Mouse (Mus musculus) left cerebral cortex, postnatal 14 days (tissue): ENCODE results near the gene Atrnl1. TPM values are rescaled to one million over a fixed set of nuclear protein-coding genes. Genes with fewer than 3 reads are reported as not detected.
"Not testable (repeated sequence)": the region's sequence is repeated elsewhere in the genome, so short reads cannot be mapped to it uniquely, and the experiment has no call there.

Experiments used
- DNase-seq, 2 experiments: peaks; one replicate each; pipeline ENCODE4 v3.0.0; 2021 to 2022; ENCODE audit warnings: low spot score in 2 of 2, mixed read lengths in 1 of 2
- intact Hi-C: fragments of 180-260 bp; cut with DNase I; formaldehyde crosslinking; loops from one replicate; pipeline ENCODE4 v1.15.1; 2025
- total RNA-seq, 2 experiments: library from RNA; stranded (reverse); gene quantifications; 2 replicates each; pipeline ENCODE4 v1.2.3; 2021

Gene Atrnl1
- total RNA-seq, 2 experiments from 2014 or later: 110 to 123 TPM

DNA sequence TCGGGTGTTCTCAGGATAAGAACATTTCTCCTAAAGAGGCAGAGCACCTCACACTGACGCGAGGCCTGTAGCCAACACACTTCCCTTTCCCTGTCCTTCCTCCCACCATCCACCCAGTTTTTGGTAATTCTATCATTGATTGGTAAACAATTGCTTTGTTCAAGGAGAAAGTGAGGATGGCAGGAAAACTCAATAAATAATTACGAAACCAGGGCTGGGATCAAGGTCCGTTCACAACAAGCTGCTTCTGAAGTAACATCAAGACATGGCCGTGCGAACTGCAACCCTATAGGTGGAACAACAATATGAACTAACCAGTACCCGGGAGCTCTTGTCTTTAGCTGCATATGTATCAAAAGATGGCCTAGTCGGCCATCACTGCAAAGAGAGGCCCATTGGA, 439.6 kb downstream of the Atrnl1 start:
- intact Hi-C loops: not testable (repeated sequence)

DNA sequence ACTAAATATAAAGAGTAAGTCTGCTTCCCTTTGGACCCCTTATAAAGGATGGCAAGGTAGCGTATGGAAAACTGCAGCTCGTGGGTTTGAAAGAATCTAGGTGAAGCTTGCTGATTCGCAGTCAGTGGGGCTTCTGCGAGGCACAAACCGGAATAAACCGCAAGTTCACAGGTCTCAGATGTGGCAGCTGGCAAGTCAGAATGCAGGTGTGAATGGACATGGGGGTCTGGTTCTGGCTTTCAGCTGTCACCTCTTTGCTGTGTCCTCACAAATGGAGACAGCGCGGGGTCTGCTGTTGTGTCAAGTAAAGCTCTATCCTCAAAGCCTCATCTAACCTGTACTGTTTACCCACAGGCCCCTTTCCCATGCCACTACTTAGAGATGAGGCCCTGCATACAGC, 440.2 kb downstream of the Atrnl1 start:
- no peak for DNase-seq
- intact Hi-C loops: no loop called here

More for the DNA sequence above, 439.6 kb downstream of the Atrnl1 start:
- not testable (repeated sequence) for DNase-seq

DNA sequence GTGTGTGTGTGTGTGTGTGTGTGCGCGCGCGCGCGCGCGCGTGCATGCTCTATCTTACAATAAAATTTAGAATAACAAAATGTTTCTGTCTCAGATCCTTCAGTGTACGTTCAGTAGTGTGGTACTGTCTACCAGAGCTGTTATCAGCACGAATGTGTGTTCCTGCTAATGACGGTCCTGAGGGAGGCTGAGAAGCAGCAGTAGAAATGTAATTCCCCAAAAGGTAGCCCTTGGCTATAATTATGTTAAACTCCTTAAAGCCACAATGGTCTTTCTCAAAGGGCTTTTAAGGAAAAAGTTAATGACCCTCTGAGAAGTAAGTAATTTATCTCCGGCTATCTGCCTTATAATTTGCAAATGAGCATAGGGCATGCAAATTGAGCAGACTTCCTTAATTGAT, 441.1 kb downstream of the Atrnl1 start:
- intact Hi-C loops: no loop called here
- DNase-seq: no peak

DNA sequence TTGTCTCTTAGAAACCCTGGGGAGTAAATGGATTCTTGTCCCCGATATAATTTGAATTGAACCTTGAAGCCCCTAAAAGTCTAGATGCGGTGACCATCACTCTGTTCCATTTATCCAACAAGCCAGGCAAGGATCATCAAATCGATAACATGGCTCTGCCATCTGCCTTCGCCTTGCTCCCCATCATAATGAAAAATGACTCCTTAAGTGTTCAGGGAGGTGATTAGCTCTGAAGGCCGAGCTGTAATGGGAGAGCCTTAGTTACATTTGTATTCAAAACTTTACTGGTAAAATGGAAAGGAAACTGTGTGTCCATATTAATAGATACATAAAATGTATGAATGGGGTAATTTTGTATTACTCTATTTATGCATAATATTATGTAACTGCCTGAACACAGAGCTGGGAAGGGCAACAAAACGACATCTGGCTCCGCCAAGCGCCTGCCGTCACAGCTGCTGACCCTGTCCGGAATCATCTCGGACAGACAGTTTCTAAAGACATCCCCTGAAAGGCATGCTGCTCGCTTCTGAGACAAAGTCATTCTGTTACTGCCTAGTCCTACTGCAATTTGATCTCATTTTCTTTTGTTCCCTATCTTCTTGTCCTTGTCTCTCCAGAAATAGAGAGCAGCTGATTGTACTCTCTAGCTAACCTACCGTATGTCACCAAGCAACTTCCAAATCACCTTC, 441.8 kb downstream of the Atrnl1 start:
- intact Hi-C loops: no loop called here

DNA sequence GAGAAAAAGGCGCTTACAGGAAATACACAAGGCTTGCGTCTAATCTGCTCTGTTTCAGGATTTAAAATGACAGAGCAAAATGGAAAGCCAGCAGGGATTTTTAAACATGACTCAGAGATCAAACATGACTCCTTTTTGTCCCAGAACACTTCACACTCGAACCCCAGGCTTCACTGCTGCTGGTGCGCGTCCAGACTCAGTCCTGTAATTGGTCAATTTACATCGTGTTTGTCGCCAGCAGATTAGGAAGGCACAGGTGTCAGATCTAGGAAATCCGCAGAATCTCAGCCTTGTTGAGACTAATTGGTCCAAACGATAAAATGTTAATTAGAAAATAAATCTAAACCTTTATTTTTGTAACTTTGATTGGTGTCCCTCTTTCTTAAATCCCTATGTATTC, 448.9 kb downstream of the Atrnl1 start:
- DNase-seq: no peak
- intact Hi-C loops: no loop called here

More for the DNA sequence above, 441.8 kb downstream of the Atrnl1 start:
- DNase-seq: no peak

DNA sequence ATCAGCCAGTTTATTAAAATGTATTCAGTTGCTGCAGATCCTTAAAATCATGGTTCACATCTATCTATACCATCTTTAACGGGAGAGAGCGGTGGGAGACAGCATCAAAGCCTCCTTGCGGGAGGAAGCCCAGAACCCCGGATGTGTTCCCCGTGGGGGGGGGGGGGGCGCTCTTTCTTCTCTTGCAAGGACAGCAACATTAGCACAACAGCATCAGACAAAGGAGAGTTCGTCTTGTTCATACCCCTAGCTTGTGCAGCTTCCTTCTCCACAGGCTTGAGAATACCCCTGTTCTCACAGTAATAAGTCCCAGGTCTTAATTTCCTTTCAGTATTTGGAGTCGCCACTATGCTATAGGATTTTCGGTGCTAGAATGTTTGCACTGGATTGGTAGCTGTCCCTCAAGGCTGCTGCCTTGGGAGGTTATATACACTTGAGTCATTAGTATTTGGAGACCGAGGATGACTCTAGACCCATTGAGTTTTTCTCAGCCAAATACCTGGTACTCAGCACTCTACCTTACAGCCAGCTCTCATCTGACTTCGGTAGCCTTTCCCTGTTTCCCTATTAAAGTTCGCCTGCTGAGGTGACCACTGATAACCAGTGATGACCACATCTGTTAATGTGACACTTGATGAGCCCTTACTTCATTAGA, 449.5 kb downstream of the Atrnl1 start:
- intact Hi-C loops: no loop called here
- no peak for DNase-seq

DNA sequence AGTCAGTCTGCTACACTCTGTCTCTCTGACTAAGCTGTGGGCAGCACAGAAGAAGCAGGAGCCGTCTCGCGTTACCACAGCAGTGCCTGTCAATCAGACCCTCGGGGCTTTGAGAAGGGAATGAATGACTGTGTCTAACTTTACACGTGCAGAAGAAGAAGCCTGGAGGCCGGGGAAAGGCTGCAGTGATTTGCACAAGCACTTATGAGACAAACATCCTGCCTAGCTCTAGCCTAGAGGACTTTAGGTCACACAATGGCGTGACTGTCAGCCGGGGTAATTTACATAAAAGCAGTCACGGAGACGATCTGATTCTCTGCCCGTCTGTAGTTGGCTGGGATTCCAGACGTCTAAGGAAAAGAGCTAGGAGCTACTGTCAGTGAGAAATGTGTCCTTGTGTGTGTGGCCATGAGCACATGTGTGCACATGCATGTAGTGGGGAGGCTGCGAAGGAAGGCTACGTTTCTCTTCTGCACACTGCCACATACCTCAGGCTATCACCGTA, 450.1 kb downstream of the Atrnl1 start:
- DNase-seq: no peak
- intact Hi-C loops: no loop called here

DNA sequence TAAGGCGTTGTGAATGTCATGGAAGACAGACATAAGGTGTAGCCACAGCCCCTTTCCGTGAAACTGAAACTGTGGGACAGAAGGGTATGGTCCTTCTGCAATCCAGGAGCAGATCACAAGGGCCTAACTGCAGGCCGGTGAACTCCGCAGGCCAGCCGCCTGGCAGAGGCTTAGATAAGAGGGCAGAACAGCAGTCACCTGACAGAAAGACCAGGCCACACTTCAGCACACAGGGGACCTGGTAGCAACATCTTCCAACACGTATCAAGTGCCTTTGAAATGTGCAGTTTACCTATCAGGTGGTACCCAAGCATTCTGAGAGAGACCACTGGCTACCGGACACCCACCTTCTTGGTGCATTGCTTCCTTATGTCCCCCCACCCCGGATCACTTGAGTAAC, 451.1 kb downstream of the Atrnl1 start:
- DNase-seq: no peak
- intact Hi-C loops: no loop called here

DNA sequence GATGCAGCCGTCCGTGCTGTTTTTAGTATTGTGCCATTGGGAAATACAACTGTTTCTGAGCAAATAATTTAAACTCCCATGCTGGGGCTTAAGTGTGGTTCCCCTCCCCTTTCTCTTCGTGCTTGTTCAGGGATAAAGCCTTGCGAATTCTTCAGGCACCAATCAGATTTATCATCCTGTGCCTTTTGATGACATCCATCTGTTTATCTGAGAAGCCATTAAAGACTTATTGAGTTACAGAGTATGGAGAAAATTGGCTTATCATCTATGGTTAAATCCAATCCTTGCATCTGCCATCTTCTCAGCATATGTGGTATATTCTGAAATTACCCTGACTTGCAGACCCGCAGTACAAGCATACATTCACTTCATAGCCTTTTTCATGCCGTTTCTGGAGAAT, 452.7 kb downstream of the Atrnl1 start:
- no peak for DNase-seq
- intact Hi-C loops: no loop called here

DNA sequence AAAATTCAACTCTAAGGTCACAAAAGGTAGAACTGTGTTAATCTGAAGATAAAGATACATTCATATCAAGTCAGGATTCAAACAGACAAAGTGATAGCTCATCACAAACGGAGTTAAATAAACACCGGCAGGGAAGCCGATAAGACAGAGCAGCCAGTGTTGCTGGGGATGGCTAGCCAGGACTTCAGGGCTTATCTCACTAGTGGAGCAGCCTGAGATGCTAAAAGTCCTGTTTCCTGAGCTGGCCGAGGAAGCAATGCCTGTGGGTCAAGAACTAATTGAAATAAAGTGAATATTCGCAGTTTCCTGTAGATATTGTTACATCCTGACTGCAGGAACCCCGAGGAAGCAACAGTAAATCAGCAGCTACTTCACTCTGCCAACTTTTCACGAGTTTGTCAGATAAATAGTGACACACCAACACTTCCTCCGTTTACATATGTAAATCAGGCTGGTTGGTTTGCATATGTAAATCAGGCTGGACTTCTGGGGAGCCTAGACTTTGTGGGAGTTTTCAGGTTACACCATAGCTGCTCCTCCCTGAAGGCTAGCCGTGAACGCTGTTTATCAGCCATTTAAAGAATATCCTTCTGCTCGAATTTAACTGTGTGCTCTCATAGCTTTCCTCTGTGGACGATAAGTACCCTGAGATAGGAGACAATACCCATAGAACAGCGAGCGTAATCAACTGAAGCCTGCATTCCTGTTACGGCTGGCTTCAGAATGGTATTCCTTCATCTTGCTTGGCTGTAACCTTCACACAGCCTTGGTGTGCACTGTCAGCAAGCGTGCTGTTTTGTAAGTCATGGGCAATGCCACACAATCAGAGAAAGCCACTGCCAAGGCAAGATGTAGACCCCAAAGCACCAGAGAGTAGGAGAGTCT, 453.5 kb downstream of the Atrnl1 start:
- DNase-seq: no peak
- intact Hi-C loops: no loop called here

DNA sequence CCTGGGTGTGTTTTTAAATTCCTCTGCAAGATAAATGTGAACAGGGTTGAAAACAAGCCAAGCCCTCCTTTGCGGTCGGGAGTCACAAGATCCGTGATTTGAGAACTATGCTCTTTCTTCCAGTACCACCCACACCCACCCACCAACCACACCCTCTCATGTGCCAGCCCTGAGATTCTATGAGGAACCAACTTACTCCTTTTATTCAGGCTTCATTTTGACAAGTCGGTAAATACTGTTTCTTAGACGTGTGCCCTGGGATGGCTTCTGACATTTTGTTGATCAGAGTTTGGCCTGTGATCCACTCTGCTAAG, 454.1 kb downstream of the Atrnl1 start:
- no peak for DNase-seq
- intact Hi-C loops: no loop called here

DNA sequence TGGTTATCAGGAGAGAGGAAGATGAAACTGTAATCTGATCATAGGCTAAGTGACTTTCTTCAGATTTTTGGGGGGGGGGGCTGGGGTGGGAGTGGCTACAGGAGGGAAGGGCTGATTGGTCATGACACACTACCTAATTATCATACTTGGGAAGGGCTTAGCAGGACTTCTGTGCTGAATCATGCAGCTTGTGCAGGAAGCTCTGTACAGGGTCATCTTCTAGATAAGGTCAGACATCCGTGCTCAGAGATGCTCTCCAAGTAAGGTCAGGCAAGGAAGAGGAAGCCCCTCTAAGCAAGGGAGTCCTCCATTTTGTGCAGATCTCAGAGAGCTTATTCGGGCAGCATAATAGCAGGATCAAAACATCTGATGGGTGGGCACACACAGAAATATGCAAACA, 454.7 kb downstream of the Atrnl1 start:
- intact Hi-C loops: no loop called here
- DNase-seq: no peak

DNA sequence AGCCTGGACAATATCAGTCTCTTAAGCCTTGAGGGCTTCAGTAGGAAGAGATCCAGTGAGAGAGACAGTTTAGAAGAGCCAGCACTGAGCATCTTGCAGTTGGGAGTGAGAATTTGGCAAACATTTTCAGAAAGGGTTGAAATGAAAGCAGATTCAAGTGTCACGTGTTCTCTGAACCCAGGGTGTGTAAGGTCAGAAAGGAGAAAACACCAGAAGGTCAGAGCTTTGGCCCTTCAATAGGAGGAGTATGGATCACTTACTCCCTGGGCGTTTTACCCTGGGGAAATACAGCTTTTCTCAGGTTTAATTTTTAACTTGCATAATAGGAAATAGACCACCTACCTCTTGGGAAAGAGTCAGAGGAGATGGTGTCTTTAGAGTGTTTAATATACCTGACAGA, 457.3 kb downstream of the Atrnl1 start:
- no peak for DNase-seq
- intact Hi-C loops: no loop called here

DNA sequence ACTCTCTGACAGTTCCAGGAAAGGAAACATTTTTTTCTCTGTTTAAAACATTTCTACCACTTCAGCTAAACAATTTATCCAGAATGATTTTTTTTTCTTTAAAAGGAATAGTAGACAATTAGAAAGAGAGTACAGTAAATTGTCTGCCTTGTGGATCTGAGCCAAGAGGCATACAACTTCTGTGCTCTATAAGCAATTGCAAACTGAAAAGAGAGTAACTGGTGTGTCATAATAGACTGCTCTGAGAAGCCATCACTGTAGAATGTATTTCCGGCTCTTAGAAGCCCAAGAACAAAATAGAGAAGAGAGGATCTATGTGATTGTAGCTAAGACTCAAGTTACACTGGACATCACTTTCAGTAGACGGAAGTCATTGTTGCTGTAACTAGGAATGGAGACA, 458.1 kb downstream of the Atrnl1 start:
- no peak for DNase-seq
- intact Hi-C loops: no loop called here

DNA sequence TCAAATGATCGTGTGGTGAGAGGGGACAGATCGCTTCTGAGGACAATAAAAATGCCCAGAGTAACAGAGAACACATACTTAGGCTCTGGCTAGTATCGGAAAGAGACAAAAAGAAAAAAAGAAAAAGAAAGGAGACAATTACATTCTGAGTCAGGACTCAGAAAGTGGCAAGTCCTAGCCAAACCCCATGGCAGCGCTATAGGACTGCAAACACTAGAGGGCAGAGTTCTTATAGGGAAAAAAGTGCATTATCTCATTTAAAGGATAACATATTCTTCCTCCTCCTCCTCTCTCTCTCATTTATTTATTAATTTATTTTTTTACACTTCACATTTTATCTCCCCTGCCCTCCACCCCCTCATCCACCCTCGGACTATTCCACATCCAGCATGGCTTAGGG, 461.6 kb downstream of the Atrnl1 start:
- intact Hi-C loops: no loop called here

DNA sequence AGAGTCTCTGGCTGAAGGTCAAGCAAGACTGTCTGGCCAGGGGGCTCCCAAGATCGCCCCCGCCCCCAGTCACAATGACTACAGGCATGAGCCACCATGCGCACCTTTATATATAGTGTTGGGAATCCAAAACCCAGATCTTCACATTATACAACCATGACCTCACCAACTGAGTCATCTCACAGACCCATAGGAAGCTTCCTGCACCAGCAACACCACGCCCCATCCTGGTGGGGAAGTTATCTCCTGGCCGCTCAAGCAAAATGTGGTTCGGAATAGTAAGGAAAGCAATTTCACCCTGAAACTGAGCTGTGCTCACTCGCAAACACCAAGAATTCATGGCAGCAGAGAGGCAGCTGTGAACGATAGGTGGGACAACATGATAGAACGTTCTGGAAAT, 462.0 kb downstream of the Atrnl1 start:
- intact Hi-C loops: no loop called here
- DNase-seq: no peak

More for the DNA sequence above, 461.6 kb downstream of the Atrnl1 start:
- no peak for DNase-seq

DNA sequence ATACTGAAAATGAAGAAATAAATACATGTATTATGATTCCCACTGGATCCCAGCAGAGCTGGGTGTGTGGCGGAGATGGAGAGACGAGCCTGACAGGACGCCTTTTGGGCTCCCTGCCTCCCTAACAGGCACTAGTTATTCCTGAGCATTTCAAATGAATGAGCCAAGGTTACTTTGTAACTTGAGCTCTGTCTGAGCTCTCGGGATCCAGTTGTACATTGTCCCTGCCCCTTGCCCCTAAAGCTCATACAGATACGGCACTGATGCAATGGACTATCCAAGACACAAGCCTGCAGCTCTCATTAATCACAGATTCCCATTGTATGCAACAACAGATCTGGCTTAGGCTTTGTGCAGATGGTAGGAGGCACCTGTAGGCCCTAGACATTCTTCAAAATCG, 464.4 kb downstream of the Atrnl1 start:
- no peak for DNase-seq
- intact Hi-C loops: no loop called here

DNA sequence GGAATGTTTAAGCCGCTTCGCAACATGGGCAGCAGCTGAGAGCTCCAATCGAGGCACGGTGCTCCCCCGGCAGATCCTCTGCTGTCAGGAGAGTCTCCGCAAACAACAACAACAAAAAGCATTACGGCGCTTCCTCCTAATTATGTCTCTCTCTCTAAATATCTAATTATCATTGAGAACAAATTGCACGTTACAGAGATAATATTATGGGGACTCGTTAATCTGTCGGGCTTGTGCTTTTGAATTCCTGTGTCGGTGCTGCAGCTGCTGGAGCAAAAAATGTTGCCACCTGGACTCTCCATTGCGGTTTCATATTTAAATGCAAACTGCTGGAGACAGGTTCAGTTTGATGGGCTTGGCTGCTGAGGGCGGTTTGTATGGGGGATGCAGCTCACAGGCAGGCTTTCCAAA, 466.1 kb downstream of the Atrnl1 start:
- no peak for DNase-seq
- intact Hi-C loops: no loop called here

DNA sequence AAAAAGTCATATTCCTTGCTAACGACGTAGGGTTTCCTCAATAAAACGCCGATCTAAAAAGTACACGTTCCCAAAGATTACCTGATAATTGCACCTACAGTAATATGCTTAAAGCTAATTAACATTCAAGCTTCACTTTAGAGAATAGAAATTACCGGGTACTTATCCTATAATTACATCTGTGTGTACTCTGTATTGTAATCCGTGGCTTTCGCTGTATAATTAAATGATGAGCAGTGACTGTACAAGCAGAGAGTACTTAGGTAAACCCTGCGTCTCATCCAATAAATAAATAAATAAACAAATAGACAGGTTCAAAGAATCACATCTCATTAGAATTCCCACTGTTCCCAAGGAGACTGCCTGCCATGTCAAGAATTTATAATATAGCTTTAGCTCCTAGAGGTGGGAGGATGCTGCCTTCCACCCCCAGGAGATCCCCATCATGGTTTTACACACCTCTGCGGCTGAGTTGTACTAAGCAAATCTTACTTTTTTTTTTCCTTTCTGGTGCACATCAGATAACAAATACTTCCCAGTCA, 466.8 kb downstream of the Atrnl1 start:
- no peak for DNase-seq
- intact Hi-C loops: no loop called here

DNA sequence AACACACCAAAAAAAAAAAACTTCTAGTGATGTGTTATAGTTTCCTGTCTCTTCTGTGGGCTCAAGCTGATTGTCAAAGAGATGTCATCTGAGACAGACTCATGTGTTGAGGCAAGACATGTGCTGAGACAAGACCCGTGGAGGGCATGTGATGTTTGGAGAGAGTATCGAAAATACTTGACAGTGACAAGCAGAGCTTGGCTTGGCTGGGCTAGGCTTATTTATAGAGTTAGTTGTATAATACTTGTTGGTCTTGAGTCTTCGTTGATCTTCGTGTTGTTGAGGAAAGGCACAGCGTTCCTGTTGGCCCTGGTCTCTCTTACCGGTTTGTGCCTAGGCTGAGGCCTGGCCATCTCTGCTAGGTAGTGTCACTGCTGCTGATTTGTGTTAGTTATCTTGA, 469.3 kb downstream of the Atrnl1 start:
- intact Hi-C loops: no loop called here
- DNase-seq: no peak
